Mouse (Mus musculus) liver, adult 2 months (tissue): ENCODE measurements around the gene Myo3a. TPM values are rescaled to one million over a fixed set of nuclear protein-coding genes. Genes with fewer than 3 reads are reported as not detected.
"Not testable (repeated sequence)": the region's sequence is repeated elsewhere in the genome, so short reads cannot be mapped to it uniquely, and the experiment has no call there.

Experiments
- DNase-seq: peaks from one replicate; pipeline ENCODE4 v3.0.0-alpha.2; 2011; ENCODE audit warnings: low read depth, low spot score; ENCODE audit errors: extremely low read depth
- H3K27ac ChIP-seq: fragments of 200-500 bp; replicated peaks from 2 replicates; pipeline ENCODE4 v1.5.1; 2012; ENCODE audit warnings: low read depth, mild to moderate bottlenecking, control low read depth, inconsistent platforms, low read length; ENCODE audit not compliant: insufficient read depth
- H3K27me3 ChIP-seq: fragments of 200-500 bp; 2 replicates; pipeline ENCODE4 v1.6.1; 2012; ENCODE audit warnings: mild to moderate bottlenecking, moderate library complexity, low read length, inconsistent platforms; ENCODE audit not compliant: control insufficient read depth, insufficient read depth
- H3K36me3 ChIP-seq: fragments of 200-500 bp; 2 replicates; pipeline ENCODE4 v1.6.1; 2012; ENCODE audit warnings: low read length, inconsistent platforms; ENCODE audit not compliant: control insufficient read depth, insufficient read depth
- H3K4me1 ChIP-seq: fragments of 200-500 bp; 2 replicates; pipeline ENCODE4 v1.6.1; 2011; ENCODE audit warnings: low read length; ENCODE audit not compliant: control insufficient read depth, insufficient read depth
- H3K4me3 ChIP-seq: fragments of 200-500 bp; 2 replicates; pipeline ENCODE4 v1.5.1; 2011; ENCODE audit warnings: low read depth, mild to moderate bottlenecking, control low read depth, low read length, moderate library complexity; ENCODE audit not compliant: insufficient read depth
- H3K79me2 ChIP-seq: fragments of 200-500 bp; 2 replicates; pipeline ENCODE4 v1.6.1; 2012; ENCODE audit warnings: inconsistent platforms, mild to moderate bottlenecking, low read length, moderate library complexity; ENCODE audit not compliant: control insufficient read depth, insufficient read depth
- H3K9ac ChIP-seq: fragments of 200-500 bp; 2 replicates; pipeline ENCODE4 v1.6.1; 2012; ENCODE audit warnings: low read depth, mild to moderate bottlenecking, control low read depth, inconsistent platforms, low read length
- CTCF ChIP-seq: fragments of 200-500 bp; IDR thresholded peaks from 2 replicates; pipeline ENCODE4 v1.5.1; 2011; ENCODE audit warnings: low read depth, low read length, control low read depth
- POLR2A ChIP-seq: fragments of 200-500 bp; IDR thresholded peaks from 2 replicates; pipeline ENCODE4 v1.6.1; 2011; ENCODE audit warnings: low read length, control low read depth; ENCODE audit not compliant: insufficient read depth; ENCODE audit errors: extremely low read depth
- WGBS: fragments of 180-500 bp; shearing (Covaris S2); methylation state at CpG from one replicate; pipeline ENCODE4 v1.1.7; 2018; 5-methylcytosine and 5-hydroxymethylcytosine counted together
- polyA plus RNA-seq: library from polyadenylated mRNA; depleted of rRNA; stranded (reverse); fragments of >200 nt; gene quantifications from 2 replicates; pipeline ENCODE4 v1.2.3, GENCODE M21; 2012
- total RNA-seq: library from RNA; depleted of rRNA; stranded (reverse); fragments of >200 nt; gene quantifications from 2 replicates; pipeline ENCODE4 v1.2.3, GENCODE M21; 2014

Myo3a gene
- total and polyA plus RNA-seq, 2 experiments, result not detected

GRCm38 (mm10) chr2:22285777-22286176 is 58.5 kb downstream of the Myo3a start:
- 7% methylated on average over 1 of the region's 1 CpGs for WGBS
- TF ChIP-seq CTCF, result no peak
- TF ChIP-seq POLR2A, result no peak

GRCm38 (mm10) chr2:22293579-22294446 is 66.5 kb downstream of the Myo3a start:
- H3K27me3 ChIP-seq, result no peaks in the 10 kb centered on the region
- H3K4me1 ChIP-seq, result no peaks in the 10 kb centered on the region
- no peaks in the 10 kb centered on the region for H3K79me2 ChIP-seq
- H3K27ac ChIP-seq, result no peak overlapping the region
- H3K9ac ChIP-seq, result no peak overlapping the region
- H3K4me3 ChIP-seq, result no peak overlapping the region
- DNase-seq, result no peak
- WGBS, result 64% methylated on average over 11 of the region's 11 CpGs
- no peaks in the 10 kb centered on the region for H3K36me3 ChIP-seq
- TF ChIP-seq CTCF (no peak), POLR2A (no peak)

More at GRCm38 (mm10) chr2:22285777-22286176, 58.5 kb downstream of the Myo3a start:
- Histone ChIP-seq H3K27ac (no peak overlapping the region), H3K4me3 (no peak overlapping the region), H3K9ac (no peak overlapping the region), H3K36me3 (no peaks in the 10 kb centered on the region), H3K27me3 (no peaks in the 10 kb centered on the region), H3K79me2 (no peaks in the 10 kb centered on the region), H3K4me1 (no peaks in the 10 kb centered on the region)
- DNase-seq, result no peak

GRCm38 (mm10) chr2:22294447-22294738 is 67.1 kb downstream of the Myo3a start:
- no peak overlapping the region for H3K9ac ChIP-seq
- H3K27me3 ChIP-seq, result no peaks in the 10 kb centered on the region
- no peaks in the 10 kb centered on the region for H3K4me1 ChIP-seq
- no peaks in the 10 kb centered on the region for H3K79me2 ChIP-seq
- H3K4me3 ChIP-seq, result no peak overlapping the region
- no peaks in the 10 kb centered on the region for H3K36me3 ChIP-seq
- H3K27ac ChIP-seq, result no peak overlapping the region
- no peak for TF ChIP-seq POLR2A
- TF ChIP-seq CTCF, result no peak
- WGBS, result 63% methylated on average over 2 of the region's 2 CpGs
- DNase-seq, result no peak

- no peak overlapping the region for H3K9ac ChIP-seq
- no peaks in the 10 kb centered on the region for H3K36me3 ChIP-seq
- H3K79me2 ChIP-seq, result no peaks in the 10 kb centered on the region
- TF ChIP-seq POLR2A (no peak), CTCF (no peak)
- H3K27ac ChIP-seq, result no peak overlapping the region
- WGBS, result 33% methylated on average over 1 of the region's 1 CpGs
- no peak overlapping the region for H3K4me3 ChIP-seq
- H3K27me3 ChIP-seq, result no peaks in the 10 kb centered on the region
- no peaks in the 10 kb centered on the region for H3K4me1 ChIP-seq
- no peak for DNase-seq
Observed at GRCm38 (mm10) chr2:22297913-22298312, 70.6 kb downstream of the Myo3a start.

GRCm38 (mm10) chr2:22338269-22338857 is 111.1 kb downstream of the Myo3a start:
- H3K4me3 ChIP-seq, result no peak overlapping the region
- no peak for DNase-seq

GRCm38 (mm10) chr2:22410511-22410910 is 183.2 kb downstream of the Myo3a start:
- DNase-seq, H3K9ac ChIP-seq, H3K4me1 ChIP-seq, H3K27ac ChIP-seq, H3K4me3 ChIP-seq, H3K79me2 ChIP-seq, H3K36me3 ChIP-seq, H3K27me3 ChIP-seq: not testable (repeated sequence)
- 90% methylated on average over 11 of the region's 11 CpGs for WGBS

More at GRCm38 (mm10) chr2:22338269-22338857, 111.1 kb downstream of the Myo3a start:
- WGBS, result 13% methylated on average over 30 of the region's 32 CpGs
- Histone ChIP-seq H3K27ac (no peak overlapping the region), H3K4me1 (no peaks in the 10 kb centered on the region), H3K9ac (no peak overlapping the region), H3K27me3 (peaks cover 5% of the 10 kb centered on the region; the same call in 1 of the 2 replicates), H3K79me2 (no peaks in the 10 kb centered on the region), H3K36me3 (no peaks in the 10 kb centered on the region)
- no peak for TF ChIP-seq CTCF
- TF ChIP-seq POLR2A, result no peak
